Mouse (Mus musculus): ENCODE measurements around the gene Slc22a12. TPM values are rescaled to one million over a fixed set of nuclear protein-coding genes. Genes with fewer than 3 reads are reported as not detected.

Gene Slc22a12
- 1 to 10 TPM in 1 of 2 experiments, under 1 TPM in 1; 0.71 to 1.3 TPM for total RNA-seq (2021)
- long read RNA-seq, result 0 reads

- peak; percentile 29 to 41 for DNase-seq (ENCODE audit: low spot score in 2 of 2)
Measured at GRCm38 (mm10) chr19:6542367-6543034, at the start of gene Slc22a12. TSS of gene Slc22a12 (minus strand) at chr19:6543032.

DNA sequence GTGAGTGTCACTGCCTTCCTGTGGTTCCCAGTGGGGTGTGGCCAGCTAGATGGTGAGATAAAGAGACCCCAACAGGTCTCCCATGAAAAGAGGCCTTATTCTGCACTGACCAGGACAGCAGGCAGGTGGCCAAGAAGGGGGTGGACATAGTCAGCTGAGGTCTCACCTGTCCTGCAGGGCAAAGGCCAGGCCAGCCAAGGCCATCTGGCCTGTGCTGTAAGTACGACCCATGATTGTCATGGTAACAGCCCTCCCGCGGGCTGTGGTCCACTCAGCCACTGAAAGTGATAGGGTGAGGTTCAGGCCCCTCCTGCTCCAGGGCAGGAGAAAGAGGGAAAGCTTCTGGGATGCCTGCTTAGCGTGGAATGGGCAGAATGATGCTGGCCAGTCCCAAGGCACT is 29.2 kb upstream of the Slc22a12 start:
- DNase-seq (ENCODE audit: low spot score in 2 of 2), result no peak

GRCm38 (mm10) chr19:6571476-6571875 is 28.6 kb upstream of the Slc22a12 start:
- DNase-seq (ENCODE audit: low spot score in 2 of 2), result no peak

DNA sequence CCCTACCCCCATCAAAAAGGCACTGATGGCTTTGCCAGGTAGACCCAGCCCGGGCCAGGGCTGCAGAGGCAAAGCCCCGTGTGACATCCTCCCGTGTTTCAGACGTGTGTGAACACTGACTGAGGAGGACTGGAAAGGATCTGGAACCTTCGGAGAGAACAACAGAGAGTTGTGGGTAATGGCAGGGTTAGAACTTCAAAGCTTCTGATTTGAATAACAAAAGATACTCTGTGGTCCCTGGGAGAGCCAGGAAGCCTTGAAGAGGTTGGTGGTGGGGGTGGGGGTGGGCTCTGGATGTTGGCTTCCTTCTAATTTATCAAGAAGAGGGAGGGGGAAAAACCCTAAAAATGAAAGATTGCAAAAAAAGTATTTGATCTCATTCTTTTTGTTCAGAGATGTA is 26.7 kb upstream of the Slc22a12 start:
- no peak for DNase-seq (ENCODE audit: low spot score in 2 of 2)

- no peak for DNase-seq (ENCODE audit: low spot score in 2 of 2)
Measured at GRCm38 (mm10) chr19:6569021-6569420, 26.2 kb upstream of the Slc22a12 start.

DNA sequence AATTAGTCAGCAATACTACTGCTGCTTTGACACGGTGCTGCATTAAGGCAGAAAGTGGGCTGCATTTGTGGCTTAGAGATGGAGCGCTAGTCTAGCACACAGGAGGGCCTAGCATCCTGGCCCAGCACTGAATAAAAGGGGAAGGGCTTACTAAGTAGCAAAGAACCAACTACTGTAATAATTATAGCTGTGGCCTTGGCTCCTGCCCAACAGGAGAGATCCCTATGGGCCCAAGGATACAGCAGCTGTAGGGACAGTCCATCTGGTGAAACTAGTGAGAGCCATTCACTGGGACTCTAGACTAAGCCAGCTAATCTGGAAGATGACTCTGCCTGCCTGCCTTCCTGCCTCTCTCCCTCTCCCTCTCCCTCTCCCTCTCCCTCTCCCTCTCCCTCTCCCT is 23.6 kb upstream of the Slc22a12 start:
- DNase-seq (ENCODE audit: low spot score in 2 of 2), result no peak

DNA sequence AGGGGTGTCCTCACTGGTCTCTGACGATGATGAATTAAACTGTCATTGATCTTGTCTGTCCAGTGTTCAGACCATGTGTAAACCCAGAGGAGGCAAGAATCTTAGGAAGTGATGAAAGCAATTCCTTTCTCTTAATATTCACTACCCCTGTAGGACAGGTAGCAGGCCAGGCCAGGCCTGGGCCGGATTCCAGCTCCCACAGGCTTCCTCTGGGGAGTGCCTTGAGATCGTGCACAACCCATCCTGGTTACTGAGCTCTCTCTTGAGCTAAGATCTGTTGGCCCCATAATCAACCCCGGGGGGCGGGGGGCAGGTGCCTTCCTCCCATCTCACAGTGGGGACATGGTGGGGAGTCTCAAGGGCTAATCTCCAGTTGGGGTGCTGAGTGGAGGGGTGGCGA is 22.3 kb upstream of the Slc22a12 start:
- DNase-seq (ENCODE audit: low spot score in 2 of 2), result no peak

- no peak for DNase-seq (ENCODE audit: low spot score in 2 of 2)
Measured at GRCm38 (mm10) chr19:6560246-6560815, 17.5 kb upstream of the Slc22a12 start.

DNA sequence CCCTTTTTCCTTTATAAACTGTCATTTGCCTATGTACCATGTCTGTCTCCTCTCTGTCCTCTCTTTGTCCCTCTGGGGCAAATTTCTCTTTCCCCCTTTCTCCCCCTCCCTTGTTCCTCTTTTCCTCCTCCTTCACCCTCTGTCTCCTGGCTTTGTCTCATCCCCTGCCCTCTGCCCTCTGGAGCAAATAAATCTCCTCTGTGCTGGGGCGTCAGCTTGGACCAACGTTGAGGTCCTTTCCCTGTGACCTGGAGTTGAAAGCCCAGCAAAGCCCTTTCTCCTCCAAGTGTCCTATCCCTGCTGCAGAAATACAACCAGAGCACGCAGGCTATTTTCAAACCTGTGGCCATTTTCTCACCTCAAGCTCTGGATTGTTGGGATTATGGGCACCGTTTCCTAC is 16.7 kb upstream of the Slc22a12 start:
- DNase-seq (ENCODE audit: low spot score in 2 of 2), result no peak

GRCm38 (mm10) chr19:6553819-6554582 is 11.2 kb upstream of the Slc22a12 start:
- no peak for DNase-seq (ENCODE audit: low spot score in 2 of 2)

GRCm38 (mm10) chr19:6553174-6553573 is 10.3 kb upstream of the Slc22a12 start:
- no peak for DNase-seq (ENCODE audit: low spot score in 2 of 2)

GRCm38 (mm10) chr19:6552302-6553028 is 9.6 kb upstream of the Slc22a12 start:
- peak; percentile 80 to 85 for DNase-seq (ENCODE audit: low spot score in 2 of 2)

DNA sequence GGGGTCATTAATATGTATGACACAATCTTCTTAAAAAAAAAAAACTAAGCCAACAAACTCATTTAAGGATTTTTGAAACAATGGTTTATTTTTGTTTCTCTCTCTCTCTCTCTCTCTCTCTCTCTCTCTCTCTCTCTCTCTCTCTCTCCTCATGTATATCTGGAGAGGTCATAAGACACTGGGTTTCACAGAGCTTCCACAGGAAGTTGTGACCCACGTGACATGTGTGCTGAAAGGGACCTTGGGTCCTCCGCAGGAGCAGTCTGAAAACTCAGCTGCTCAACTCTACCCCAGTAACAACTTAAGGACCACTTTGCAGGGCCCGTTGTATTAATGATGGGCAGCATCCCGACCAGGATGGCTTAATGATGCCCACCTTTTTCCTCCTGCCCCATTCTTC is 8.4 kb upstream of the Slc22a12 start:
- no peak for DNase-seq (ENCODE audit: low spot score in 2 of 2)

DNA sequence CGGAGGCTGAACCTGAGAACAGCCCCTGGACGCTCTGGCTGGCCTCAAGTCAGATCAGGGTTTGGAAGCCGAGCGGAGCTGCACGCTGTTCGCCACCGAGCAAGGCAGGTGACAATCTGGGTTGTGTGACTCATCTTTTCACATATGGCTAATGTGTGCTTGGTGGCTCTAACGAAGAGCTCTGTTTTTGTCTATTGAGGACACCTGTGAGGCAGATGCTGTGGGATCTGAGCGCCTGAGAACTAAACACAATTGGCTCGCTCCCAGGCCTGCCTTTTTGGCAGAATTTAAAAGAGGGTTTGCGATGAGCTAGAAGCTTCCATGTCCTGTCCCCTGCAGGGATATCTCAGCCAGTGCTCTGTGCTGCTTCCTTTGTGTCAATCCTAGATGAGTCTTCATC is 6.7 kb upstream of the Slc22a12 start:
- DNase-seq (ENCODE audit: low spot score in 2 of 2), result peak in 1 of 2 experiments; percentile 61

DNA sequence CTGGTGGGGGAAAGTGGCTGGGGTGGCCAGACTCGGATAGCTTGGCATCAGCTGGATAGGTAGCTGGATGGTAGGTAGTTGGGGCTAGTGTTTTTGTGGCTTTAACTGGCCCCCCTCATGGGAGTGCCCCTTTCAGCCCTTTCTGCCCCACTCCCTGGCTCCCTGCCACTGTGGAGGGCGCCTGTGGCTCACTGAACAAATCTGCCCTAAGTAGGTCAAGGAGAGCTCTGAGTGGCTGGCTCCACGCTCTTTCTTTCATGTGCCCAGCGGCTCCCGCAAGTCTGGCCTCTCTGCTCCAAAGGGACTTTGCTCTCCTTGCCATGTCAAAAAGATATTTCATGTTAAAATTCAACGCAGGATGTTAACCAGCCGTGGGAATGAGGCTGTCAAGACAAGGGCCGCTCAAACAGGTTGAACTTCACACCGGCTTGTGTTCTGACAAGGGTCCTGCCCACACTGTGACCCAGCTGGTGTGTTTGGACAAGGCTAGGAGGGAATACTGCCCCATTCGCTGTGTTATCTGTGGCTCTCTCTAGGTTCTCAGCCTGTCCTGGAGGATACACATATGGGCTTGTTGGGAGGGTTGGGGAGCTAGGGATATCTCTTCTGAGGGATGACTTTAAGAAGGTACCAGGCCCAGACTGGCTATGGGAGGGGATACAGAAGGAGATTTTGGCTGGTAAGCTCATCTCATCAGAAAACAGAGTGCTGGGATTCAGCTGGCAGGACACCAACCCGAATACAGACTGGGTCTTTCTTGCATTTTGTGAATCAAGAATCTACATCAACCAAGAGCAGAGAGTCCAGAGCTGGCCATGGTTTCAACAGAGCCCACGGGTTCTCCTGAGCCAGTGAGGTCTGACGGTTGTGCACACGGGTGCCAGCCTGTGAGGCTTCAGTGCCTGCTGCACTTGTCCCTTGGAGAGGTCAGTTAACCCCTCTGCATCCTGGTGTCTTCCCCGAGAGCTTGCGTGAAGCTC is 5.9 kb upstream of the Slc22a12 start:
- DNase-seq (ENCODE audit: low spot score in 2 of 2), result peak; percentile 64 to 73

DNA sequence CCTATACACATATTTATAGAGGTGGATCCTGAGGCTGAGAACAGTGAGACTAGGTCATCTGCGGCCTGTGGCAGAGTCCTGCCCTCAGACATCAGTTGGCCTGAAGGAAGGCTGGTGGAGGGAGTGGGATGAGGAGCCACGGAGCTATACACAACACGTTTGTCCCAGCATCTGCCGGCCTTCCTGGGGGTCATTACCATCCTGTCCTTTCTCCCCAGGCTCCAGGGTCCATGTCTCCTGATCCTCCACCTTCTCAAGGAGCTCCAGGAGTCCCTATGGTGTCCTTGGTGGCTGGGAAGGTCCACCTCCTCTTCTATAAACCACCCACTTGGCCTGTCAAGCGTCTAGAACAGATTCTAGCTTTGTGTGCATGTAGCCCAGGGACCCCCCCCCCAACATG is 5.0 kb upstream of the Slc22a12 start:
- DNase-seq (ENCODE audit: low spot score in 2 of 2), result no peak

DNA sequence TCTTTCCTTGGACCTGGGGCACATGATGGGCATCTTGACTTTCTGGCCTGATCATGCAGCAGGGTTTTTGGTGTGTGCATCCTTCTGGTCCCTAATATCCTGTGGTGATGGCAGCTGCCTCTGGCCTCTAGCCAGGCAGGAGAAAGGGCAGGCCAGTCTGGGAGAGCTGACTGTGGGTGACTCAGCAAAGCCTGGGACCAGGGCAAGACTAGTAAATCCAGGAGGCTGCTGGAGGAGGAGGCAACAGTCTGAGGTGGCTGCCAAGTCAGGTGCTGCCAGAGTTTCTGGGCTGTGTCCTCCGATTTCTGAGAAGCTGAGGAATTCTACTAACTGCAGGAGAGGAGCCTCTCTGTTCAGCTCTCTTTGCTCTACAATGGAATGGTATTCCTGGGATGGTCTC is 3.3 kb upstream of the Slc22a12 start:
- DNase-seq (ENCODE audit: low spot score in 2 of 2), result peak in 1 of 2 experiments; percentile 52

DNA sequence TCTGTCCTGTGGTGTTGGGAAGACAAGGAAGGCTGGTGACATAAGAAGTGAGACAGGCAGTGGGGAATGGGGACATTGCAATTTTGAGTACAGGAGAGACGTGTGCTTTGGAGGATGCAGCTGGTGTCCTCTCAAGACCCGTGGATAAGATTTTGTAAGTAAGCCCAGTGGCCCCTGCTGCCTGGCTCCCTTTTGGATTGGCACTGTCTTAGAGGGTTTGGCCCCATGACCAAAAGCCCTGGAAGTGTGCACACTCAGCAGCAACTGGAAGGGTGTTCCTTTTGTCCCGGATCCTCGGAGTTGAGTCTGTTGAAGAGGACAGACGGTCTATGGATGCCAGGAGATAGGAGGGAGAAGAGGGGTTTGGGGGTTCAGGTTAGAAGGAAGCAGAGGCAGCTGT is 2.6 kb upstream of the Slc22a12 start:
- DNase-seq (ENCODE audit: low spot score in 2 of 2), result peak; percentile 10 to 25

- no peak for DNase-seq (ENCODE audit: low spot score in 2 of 2)
Measured at GRCm38 (mm10) chr19:6544712-6545111, 1.9 kb upstream of the Slc22a12 start.

- peak; percentile 16 to 21 for DNase-seq (ENCODE audit: low spot score in 2 of 2)
Measured at GRCm38 (mm10) chr19:6543518-6543917, 686 bp upstream of the Slc22a12 start.

GRCm38 (mm10) chr19:6543035-6543383 is 177 bp upstream of the Slc22a12 start:
- peak in 1 of 2 experiments; percentile 15 for DNase-seq (ENCODE audit: low spot score in 2 of 2)
